Mouse (Mus musculus) kidney, postnatal 4 days (tissue): ENCODE data around the gene Sec22b.
A peak's percentile ranks its signal among the peaks of the same experiment; 100 is the strongest.

Experiments
- DNase-seq, 2 experiments: peaks; one replicate each; pipeline ENCODE4 v3.0.0; 2021; ENCODE audit warnings: mixed read lengths in 2 of 2

Sec22b gene

DNA sequence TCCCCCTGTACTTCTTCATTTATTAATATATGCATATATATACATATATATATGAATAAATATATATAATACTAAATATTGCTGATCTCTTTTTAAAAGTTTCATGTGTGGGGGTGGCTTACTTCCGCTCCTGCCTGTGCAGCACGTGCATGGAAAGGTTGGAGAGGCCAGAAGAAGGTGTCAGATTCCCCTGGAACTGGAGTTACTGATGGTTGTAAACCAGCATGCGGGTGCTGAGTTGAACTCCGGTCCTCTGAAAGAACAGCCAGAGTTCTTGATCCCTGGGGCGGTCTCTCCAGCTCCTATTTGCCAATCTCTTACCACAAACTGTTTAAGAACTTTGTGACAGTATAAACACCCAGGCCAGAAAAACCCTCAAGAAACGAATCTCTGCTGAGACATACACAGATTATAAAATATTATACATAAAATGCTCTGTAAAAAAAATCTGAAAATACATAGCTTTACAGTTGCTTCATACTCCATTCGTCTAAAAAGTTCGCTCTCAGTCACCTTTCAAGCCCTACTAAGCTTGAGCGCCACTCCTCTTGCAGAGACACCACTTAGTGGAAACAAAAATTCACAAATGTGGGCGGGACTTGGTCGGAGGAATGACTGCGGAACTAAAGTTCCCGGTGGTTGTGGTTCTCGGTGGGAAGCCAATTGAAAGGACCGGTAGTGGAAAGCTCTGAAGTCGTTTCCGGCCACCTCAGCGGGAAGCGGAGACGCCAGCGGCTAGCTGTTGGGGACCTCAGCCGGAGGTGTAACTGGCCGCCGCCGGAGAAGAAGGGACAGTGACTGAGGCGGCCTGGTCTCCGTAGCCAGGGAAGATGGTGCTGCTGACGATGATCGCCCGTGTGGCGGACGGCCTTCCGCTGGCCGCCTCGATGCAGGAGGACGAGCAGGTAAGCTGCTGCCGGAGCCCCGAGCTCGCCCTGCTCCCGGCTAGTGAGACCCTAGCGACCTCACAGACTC lies at the start of gene Sec22b:
TSS of gene Sec22b (plus strand) at position 675 of the 975 bp plus-strand sequence.
- DNase-seq = peak; percentile 90 to 93

GRCm38 (mm10) chr3:97851803-97852202 lies 49.2 kb upstream of the Sec22b start:
- no peak for DNase-seq

DNA sequence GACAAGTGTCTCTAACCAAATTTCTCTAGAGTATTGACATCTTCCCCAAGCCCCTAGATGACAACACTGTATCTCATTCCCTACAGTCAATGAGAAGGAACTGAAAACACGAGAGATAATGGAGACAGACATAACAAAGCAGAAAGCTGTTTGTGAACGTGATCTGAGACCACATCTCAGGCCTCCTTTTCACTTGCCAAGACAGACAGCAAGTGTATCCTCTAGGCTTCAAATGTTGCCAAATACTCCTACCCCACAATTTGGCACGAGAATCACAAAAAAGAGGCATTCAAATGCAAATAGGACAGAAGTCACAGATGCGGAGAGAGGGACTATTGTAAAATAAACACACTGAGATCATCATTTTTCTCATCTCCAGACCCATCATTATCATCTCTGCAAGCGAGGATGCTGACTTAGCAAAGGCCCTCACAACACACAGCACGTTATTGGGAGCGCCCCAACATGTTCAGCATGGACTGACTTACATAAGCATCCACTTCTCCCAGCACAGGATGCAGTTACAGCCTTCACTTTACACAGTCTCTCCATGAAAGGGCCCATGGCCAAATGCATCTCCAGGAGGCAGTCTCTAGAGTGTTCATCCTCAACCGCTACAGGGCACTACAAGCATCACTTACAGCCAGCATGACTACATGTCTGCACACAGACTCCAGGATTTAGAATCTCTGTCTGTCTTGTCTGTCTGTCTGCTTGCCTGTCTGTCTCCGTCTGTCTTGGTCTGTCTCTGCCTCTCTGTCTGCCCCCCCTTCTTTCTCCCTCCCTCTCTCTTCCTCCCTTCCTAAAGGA lies 46.2 kb upstream of the Sec22b start:
- DNase-seq = no peak

DNA sequence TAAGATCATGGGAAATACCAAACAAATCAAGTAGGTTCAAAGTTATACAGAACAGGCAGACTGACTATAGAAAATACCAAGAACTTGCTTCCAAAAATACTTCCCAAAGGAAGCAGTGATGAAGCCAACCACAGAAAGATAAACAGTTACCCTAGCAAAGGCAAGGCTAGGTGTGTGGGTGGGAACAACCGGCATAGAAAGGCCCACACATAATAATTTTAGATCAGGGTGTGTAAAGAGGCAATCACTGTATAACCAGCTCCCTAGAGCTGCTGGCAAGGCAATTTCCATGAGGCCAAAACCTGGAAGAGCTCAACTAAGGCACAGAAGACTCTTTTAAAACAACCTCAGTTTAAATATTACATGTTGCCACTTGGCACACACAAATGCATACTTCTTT lies 41.6 kb upstream of the Sec22b start:
- no peak for DNase-seq

GRCm38 (mm10) chr3:97860820-97861451 lies 40.1 kb upstream of the Sec22b start:
- no peak for DNase-seq

- DNase-seq = no peak
Measured at GRCm38 (mm10) chr3:97866696-97867095, 34.3 kb upstream of the Sec22b start.

- DNase-seq = peak in 1 of 2 experiments; percentile 15
Measured at GRCm38 (mm10) chr3:97867221-97868023, 33.6 kb upstream of the Sec22b start.

- peak; percentile 67 to 79 for DNase-seq
Measured at GRCm38 (mm10) chr3:97868024-97868689, 32.8 kb upstream of the Sec22b start.

DNA sequence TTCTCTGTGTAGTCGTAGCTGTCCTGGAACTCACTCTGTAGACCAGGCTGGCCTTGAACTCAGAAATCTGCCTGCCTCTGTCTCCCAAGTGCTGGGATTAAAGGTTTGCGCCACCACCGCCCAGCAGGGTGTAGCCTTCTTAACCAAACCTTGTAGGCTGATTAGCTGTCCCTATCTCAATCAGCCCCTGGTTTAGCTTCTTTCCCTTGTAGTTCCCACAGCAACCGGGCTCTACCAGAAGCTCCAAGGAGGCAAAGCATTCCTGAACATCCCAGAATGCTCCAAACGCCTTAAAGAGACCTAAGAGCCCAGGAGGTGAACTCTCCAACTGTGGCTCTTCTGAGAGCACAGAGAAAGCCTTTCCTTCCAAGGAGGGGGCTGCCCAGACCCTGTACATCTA lies 32.3 kb upstream of the Sec22b start:
- no peak for DNase-seq

DNA sequence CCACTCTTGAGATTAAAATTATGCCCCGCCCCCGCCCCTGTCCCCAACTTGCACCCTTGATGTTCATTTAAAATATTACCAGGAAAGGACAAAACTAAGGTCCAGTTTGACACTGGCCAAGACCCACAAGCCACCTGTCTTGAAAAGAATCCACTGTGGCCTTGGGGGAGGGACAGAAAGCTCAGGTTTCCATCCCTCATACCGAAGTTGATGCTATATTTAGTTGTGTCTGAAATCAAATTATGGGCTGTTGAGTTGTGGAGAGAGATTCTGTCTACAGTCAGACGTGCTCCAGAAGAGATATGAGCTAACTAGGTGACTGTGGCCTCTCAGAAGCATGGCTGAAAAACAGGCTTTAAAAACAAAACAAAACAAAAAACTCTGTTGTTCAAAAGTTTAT lies 31.3 kb upstream of the Sec22b start:
- no peak for DNase-seq

DNA sequence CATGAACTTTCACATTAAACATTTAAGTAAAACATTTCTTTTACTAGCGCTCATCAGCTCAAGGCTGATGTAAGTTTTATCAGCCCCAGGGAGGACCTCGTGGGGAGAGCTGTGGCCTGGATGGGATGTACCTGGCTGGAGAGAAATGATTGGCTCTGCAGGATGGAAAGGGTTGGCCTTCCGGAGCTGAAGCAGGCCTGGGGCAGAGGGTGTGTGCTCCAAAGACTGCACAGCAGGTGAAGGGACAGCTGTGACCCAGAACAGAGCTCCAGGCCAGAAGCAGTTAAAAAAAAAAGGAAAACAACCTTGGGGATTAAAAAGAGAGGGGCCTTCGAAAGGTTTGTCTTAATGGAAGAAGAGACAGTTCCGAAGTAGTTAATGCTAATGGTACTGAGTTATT lies 26.2 kb upstream of the Sec22b start:
- DNase-seq = no peak

DNA sequence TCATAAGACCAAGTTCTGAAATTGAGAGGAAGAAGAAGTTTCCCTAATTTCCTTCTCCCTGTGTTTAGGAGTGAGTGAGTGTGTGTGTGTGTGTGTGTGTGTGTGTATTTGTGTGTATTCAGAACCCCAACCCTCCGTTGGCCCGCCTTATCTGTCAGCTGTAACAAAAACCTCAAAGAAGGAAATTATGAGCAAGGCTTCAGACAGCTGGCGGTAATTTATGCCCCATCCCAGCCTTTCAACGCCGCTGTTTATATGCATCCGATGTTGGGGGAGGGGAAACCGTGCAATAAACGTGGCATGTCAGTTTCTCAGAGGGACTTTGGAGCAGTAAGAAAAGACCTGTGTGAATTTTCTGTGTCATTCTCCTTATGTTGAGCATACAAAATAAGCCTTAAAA lies 24.7 kb upstream of the Sec22b start:
- peak in 1 of 2 experiments; percentile 9 for DNase-seq

DNA sequence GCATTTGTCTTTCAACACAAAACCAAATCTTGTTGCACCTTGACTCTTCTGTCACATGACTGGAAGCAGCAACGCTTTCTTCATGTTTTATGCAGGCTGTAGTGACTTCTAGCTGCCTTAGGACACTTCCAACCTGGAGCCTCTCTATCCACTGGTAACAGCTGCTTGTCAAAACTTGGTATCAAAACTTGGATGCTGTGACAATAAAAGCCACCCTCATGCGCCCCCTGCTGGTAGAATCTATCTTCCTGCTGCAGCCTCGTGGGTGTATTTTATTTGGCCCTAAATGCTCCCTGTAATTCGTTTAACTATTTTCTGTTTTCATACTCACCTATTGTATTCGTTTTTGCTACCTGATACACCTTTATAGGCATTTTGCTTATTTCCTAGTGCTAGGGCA lies 21.8 kb upstream of the Sec22b start:
- peak; percentile 87 to 89 for DNase-seq

GRCm38 (mm10) chr3:97881576-97881975 lies 19.4 kb upstream of the Sec22b start:
- DNase-seq = no peak

DNA sequence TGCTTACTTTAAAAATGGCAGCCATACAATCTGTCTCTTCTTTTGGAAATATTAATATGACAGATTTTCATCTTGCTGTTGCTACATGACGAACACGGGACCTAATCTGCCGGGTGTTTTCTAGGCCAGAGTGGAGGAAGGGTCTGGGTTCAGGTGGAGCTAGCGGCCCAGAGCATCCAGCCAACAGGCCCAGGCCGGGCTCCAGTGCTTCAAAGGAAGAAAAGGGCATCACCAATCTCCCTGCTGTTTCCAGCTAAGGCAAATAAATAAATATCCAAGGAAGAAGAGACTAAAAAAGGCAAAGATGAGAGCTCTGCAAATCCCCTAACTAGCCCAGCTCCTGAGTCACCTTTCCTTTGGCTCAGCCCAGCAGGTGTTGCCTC lies 13.2 kb upstream of the Sec22b start:
- no peak for DNase-seq

GRCm38 (mm10) chr3:97888168-97888901 lies 12.7 kb upstream of the Sec22b start, which contains the start of gene Pde4dip:
Gene Pde4dip, minus strand, starts transcription at chr3:97888707.
- DNase-seq = peak; percentile 13 to 16

DNA sequence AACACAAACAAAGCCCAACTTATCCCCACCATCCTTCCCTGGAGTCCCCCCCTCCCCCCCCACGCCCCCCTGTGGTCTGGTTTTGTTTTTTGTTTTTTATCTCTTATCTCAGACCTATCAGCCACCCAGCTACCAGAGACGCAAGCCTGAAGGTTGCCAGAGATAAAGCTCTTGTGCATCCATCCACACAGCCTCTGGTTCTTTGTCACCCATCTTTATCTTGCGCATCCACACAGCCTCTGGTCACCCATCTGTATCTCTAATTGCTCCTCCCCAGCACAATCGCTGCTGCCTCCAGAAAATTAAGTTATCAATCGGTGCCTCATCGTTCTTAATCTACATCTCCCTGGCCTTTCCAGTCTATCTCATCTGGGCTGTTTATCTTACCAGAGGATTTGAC lies 10.8 kb upstream of the Sec22b start:
- no peak for DNase-seq

- DNase-seq = peak; percentile 61 to 62
Measured at GRCm38 (mm10) chr3:97894695-97895094, 6.3 kb upstream of the Sec22b start.

- no peak for DNase-seq
Measured at GRCm38 (mm10) chr3:97898381-97898780, 2.6 kb upstream of the Sec22b start.

- DNase-seq = no peak
Measured at GRCm38 (mm10) chr3:97901586-97901985, 596 bp downstream of the Sec22b start.

DNA sequence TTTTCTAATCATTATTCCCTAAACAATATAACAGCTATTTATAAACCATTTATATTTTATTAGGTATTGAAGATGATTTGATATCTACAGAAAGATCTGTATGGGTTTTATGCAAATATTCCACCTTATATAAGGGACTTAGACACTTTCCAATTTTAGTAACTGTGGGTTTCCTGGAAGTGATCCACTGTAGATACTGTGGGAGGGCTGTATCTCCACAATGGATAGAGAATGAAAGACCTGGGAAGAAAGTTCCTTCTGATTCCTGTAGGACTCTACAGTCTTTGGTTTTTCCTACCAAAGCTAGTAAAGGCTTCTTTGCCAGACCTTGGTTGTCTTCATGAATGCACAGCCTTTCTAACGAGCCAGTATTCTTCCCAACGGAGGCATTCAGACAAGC lies 8.7 kb downstream of the Sec22b start:
- DNase-seq = no peak
